Mouse (Mus musculus): ENCODE results near the gene Nagk. TPM values are rescaled to one million over a fixed set of nuclear protein-coding genes. Genes with fewer than 3 reads are reported as not detected.

Gene Nagk
- polyA plus RNA-seq, 1 experiment, result 42.9 TPM

DNA sequence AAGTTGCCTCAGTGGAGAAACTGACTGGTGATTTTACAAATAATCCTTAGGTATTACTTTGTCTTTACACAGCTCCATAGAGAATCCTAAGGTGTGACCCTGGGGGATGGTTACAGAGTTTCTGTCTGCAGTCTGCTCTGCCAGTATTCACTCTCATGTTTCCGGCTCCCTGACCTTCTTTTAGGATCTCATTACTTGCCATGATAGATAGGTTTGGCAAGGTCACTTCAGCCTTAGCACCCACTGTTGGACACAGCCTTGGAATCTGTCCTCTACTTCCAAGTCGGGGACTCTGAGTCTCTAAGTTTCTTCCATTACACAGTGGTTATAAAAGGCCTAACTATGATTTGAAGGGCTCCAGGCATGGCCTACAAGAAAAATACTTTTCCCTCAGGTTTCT is 54.7 kb downstream of the Nagk start:
- H3K4me3 ChIP-seq, result no peak overlapping the region
- no peak overlapping the region for H3K4me2 ChIP-seq (ENCODE audit: low read depth)
- H3K36me3 ChIP-seq (ENCODE audit: control insufficient read depth, insufficient read depth), result no peaks in the 10 kb centered on the region
- H3K79me2 ChIP-seq (ENCODE audit: control insufficient read depth, insufficient read depth), result no peaks in the 10 kb centered on the region
- H3ac ChIP-seq (ENCODE audit: control insufficient read depth, insufficient read length), result no peak overlapping the region
- TF ChIP-seq CEBPB (IDR thresholded peaks at IDR 0.05; ENCODE audit: insufficient read depth, poor library complexity, severe bottlenecking) (no peak), REST (IDR thresholded peaks at IDR 0.05; ENCODE audit: insufficient read depth, insufficient read length) (no peak), POLR2AphosphoS2 (IDR thresholded peaks at IDR 0.05; ENCODE audit: insufficient read length, low read depth) (no peak), POLR2A (IDR thresholded peaks at IDR 0.05; ENCODE audit: insufficient read length, low read depth) (no peak), MYOD1 (IDR thresholded peaks at IDR 0.05; ENCODE audit: control insufficient read depth in 1 of 3, insufficient read length in 2 of 3, low read depth in 2 of 3) (no peak), USF1 (IDR thresholded peaks at IDR 0.05; ENCODE audit: low read depth) (no peak), TCF12 (IDR thresholded peaks at IDR 0.05; ENCODE audit: insufficient read depth, poor library complexity, severe bottlenecking) (no peak), MAX (IDR thresholded peaks at IDR 0.05; ENCODE audit: low read depth) (no peak), E2F4 (IDR thresholded peaks at IDR 0.05; ENCODE audit: insufficient read depth) (no peak), MYOG (IDR thresholded peaks at IDR 0.05; ENCODE audit: control insufficient read depth in 1 of 3, insufficient read depth in 1 of 3, insufficient read length in 2 of 3, low read depth in 2 of 3) (no peak), TCF3 (IDR thresholded peaks at IDR 0.05; ENCODE audit: insufficient read length, low read depth) (no peak), SRF (IDR thresholded peaks at IDR 0.05; ENCODE audit: control insufficient read depth, insufficient read length, low read depth) (no peak)
- H3K27me3 ChIP-seq (ENCODE audit: control insufficient read depth, insufficient read depth, insufficient read length), result peaks cover 16% of the 10 kb centered on the region

Other genes with a start within 250 kb of the Nagk start
- 8.8 TPM for gene Stambp, start 222.3 kb upstream of the Nagk start, polyA plus RNA-seq (2012; fragmentation: generic; extraction: Trizol)
- gene Clec4f, start 138.8 kb upstream of the Nagk start, polyA plus RNA-seq (2012; fragmentation: generic; extraction: Trizol), result not detected
- gene Cd207, start 117.1 kb upstream of the Nagk start, polyA plus RNA-seq (2012; fragmentation: generic; extraction: Trizol), result not detected
- 0.66 TPM for gene Vax2, start 83.7 kb upstream of the Nagk start, polyA plus RNA-seq (2012; fragmentation: generic; extraction: Trizol)
- not detected for gene Atp6v1b1, start 52.0 kb upstream of the Nagk start, polyA plus RNA-seq (2012; fragmentation: generic; extraction: Trizol)
- gene Ankrd53, start 32.3 kb upstream of the Nagk start, polyA plus RNA-seq (2012; fragmentation: generic; extraction: Trizol), result 0.05 TPM
- gene Tex261, start 19.2 kb upstream of the Nagk start, polyA plus RNA-seq (2012; fragmentation: generic; extraction: Trizol), result 70.7 TPM
- 14.4 TPM for gene Paip2b, start 36.8 kb downstream of the Nagk start, polyA plus RNA-seq (2012; fragmentation: generic; extraction: Trizol)
- gene Zfp638, start 72.1 kb downstream of the Nagk start, polyA plus RNA-seq (2012; fragmentation: generic; extraction: Trizol), result 6.0 TPM
- gene Dysf, start 213.6 kb downstream of the Nagk start, polyA plus RNA-seq (2012; fragmentation: generic; extraction: Trizol), result 35.5 TPM